Mouse (Mus musculus): ENCODE measurements around the gene Oosp1.

DNA sequence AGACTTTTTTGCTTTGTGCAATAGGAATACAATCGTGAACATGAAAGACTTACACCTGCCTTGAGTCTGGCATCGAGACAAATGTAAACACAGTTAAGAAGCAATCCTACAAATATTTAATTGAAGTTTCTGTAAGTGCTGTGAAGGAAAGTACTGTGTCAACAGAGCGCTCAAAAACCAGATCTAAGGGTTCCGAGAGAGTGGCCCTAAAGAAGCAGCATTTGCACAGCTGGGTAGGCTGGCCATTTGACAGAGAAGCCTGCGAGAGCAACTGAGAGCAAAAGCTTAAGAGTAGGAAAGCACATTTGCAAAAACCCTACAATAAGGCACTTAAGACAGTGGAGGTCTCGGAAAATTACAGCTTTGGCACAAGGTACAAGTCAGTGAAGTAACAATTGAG is 33.3 kb upstream of the Oosp1 start:
- TF ChIP-seq CTCF (IDR thresholded peaks at IDR 0.05; ENCODE audit: borderline replicate concordance, control insufficient read depth, extremely low read depth, insufficient read depth, low read length, poor library complexity) (no peak), POLR2A (IDR thresholded peaks at IDR 0.05; ENCODE audit: control insufficient read depth, extremely low read depth, insufficient read depth, low read length, poor library complexity) (no peak)

All from thymus, adult 2 months (tissue).